8 mouse cellular contexts compared by ENCODE assay signal in the genomic region with DNA sequence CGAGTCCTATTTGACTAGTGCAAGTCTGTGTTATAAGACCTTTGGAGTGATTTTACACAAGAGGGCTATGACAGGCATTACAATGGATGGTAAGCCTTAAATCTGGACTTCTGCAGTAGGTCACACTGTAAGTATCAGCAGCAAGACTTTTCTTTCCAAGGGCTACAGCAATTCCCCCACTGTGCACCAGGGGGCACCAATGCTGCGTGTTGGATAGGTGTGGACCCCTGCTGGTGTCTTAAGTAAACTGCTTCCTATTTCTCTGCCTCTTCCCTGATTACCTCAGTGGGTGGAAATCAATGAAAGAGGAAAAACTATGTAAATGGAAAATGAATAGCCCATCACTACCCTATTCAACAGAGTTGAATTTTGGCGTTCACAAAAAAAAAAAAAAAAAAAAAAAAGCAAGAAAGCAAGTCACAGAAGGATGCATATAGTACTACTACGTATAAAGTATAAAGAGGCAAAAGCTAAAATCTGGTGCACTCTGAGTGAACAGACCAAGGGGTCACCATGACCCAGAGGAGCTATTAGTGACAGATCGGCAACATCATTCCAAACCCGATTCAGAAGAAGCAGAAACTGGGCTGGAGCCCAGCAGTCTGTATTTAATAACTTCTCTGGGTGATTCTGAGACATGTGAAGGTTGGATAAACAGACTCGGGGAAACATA. TPM values are rescaled to one million over a fixed set of nuclear protein-coding genes. Genes with fewer than 3 reads are reported as not detected.
DNase-seq lines count a peak whose midpoint lies in the region; ATAC-seq and TF ChIP-seq lines count a peak whose summit lies in the region.

No protein-coding gene starts in this region.

- no peak overlapping the region for H3K27ac ChIP-seq in embryonic facial prominence, embryonic 12.5 days
- H3K27ac ChIP-seq in kidney, embryonic 16.5 days (ENCODE audit: low read length), result no peak overlapping the region
- H3K27ac ChIP-seq in liver, adult 2 months (replicated peaks; ENCODE audit: insufficient read depth, low read depth, low read length), result no peak overlapping the region
- H3K27ac ChIP-seq in stomach, embryonic 16.5 days (ENCODE audit: low read length), result no peak overlapping the region; the same call in 1 of the 2 replicates

- no peak overlapping the region for H3K4me3 ChIP-seq in embryonic facial prominence, embryonic 12.5 days
- no peak overlapping the region for H3K4me3 ChIP-seq in kidney, embryonic 16.5 days (ENCODE audit: low read length)
- H3K4me3 ChIP-seq in liver, adult 2 months (ENCODE audit: insufficient read depth, low read depth, low read length), result no peak overlapping the region; the same call in 1 of the 2 replicates
- no peak overlapping the region for H3K4me3 ChIP-seq in stomach, embryonic 16.5 days (replicated peaks; ENCODE audit: low read length)

- peaks cover 44% of the 10 kb centered on the region for H3K36me3 ChIP-seq in embryonic facial prominence, embryonic 12.5 days
- peaks cover 16% of the 10 kb centered on the region; the same call in 1 of the 2 replicates for H3K36me3 ChIP-seq in kidney, embryonic 16.5 days (ENCODE audit: insufficient read depth, low read length)
- peaks cover 48% of the 10 kb centered on the region; the same call in 1 of the 2 replicates for H3K36me3 ChIP-seq in liver, adult 2 months (ENCODE audit: control insufficient read depth, insufficient read depth, low read length)
- H3K36me3 ChIP-seq in stomach, embryonic 16.5 days (ENCODE audit: control insufficient read depth, insufficient read depth, low read length), result peaks cover 9% of the 10 kb centered on the region

- H3K9me3 ChIP-seq in embryonic facial prominence, embryonic 12.5 days, result no peaks in the 10 kb centered on the region
- no peaks in the 10 kb centered on the region for H3K9me3 ChIP-seq in kidney, embryonic 16.5 days (ENCODE audit: low read length)
- no peaks in the 10 kb centered on the region for H3K9me3 ChIP-seq in stomach, embryonic 16.5 days (replicated peaks; ENCODE audit: control insufficient read depth, low read length)

- peaks cover 14% of the 10 kb centered on the region for H3K4me1 ChIP-seq in embryonic facial prominence, embryonic 12.5 days
- no peaks in the 10 kb centered on the region for H3K4me1 ChIP-seq in kidney, embryonic 16.5 days (ENCODE audit: insufficient read depth, low read length)
- no peaks in the 10 kb centered on the region; the same call in 1 of the 2 replicates for H3K4me1 ChIP-seq in liver, adult 2 months (ENCODE audit: control insufficient read depth, insufficient read depth, low read length)
- peaks cover 14% of the 10 kb centered on the region for H3K4me1 ChIP-seq in stomach, embryonic 16.5 days (ENCODE audit: control insufficient read depth, insufficient read depth, low read length)

- no peak overlapping the region for H3K9ac ChIP-seq in embryonic facial prominence, embryonic 12.5 days
- no peak overlapping the region for H3K9ac ChIP-seq in kidney, embryonic 16.5 days (replicated peaks; ENCODE audit: low read length)
- no peak overlapping the region for H3K9ac ChIP-seq in liver, adult 2 months (ENCODE audit: low read depth, low read length)
- no peak overlapping the region for H3K9ac ChIP-seq in stomach, embryonic 16.5 days (ENCODE audit: low read length)

- no peak for TF ChIP-seq POLR2A in liver, adult 2 months (IDR thresholded peaks at IDR 0.05; ENCODE audit: extremely low read depth, insufficient read depth, low read length)

- 49% methylated on average over 7 of the region's 7 CpGs for WGBS in embryonic facial prominence, embryonic 12.5 days
- WGBS in kidney, embryonic 16.5 days, result 42% methylated on average over 7 of the region's 7 CpGs
- WGBS in liver, adult 2 months, result 48% methylated on average over 7 of the region's 7 CpGs
- 33% methylated on average over 7 of the region's 7 CpGs for WGBS in stomach, embryonic 16.5 days

- H3K4me2 ChIP-seq in embryonic facial prominence, embryonic 12.5 days (replicated peaks), result no peak overlapping the region
- H3K4me2 ChIP-seq in kidney, embryonic 16.5 days (replicated peaks; ENCODE audit: low read depth, low read length), result no peak overlapping the region
- H3K4me2 ChIP-seq in stomach, embryonic 16.5 days (ENCODE audit: low read depth, low read length), result no peak overlapping the region

- ATAC-seq in embryonic facial prominence, embryonic 12.5 days (ENCODE audit: insufficient number of reproducible peaks, insufficient read depth, low FRiP score, low TSS enrichment), result peak; percentile 35; the same call in 1 of the 2 replicates
- ATAC-seq in kidney, embryonic 16.5 days (ENCODE audit: low FRiP score, low TSS enrichment), result peak; percentile 65
- peak; percentile 28 for ATAC-seq in stomach, embryonic 16.5 days (ENCODE audit: insufficient read depth, low FRiP score)

- TF ChIP-seq CTCF in liver, adult 2 months (IDR thresholded peaks at IDR 0.05; ENCODE audit: low read depth, low read length), result peak; percentile 100

- peak; percentile 81 to 83 for DNase-seq in B cell, adult 2 months
- peak; percentile 87 to 88 for DNase-seq in adrenal gland, postnatal 36 days
- peak; percentile 89 for DNase-seq in heart, adult 8-10 months (ENCODE audit: low spot score)
- DNase-seq in liver, adult 2 months (ENCODE audit: extremely low read depth, low read depth, low spot score), result peak; percentile 69
- peak; percentile 88 for DNase-seq in neural tube, embryonic 10.5 days (ENCODE audit: extremely low spot score, low spot score)

- no peaks in the 10 kb centered on the region for H3K27me3 ChIP-seq in embryonic facial prominence, embryonic 12.5 days
- H3K27me3 ChIP-seq in kidney, embryonic 16.5 days (ENCODE audit: insufficient read depth, low read length), result no peaks in the 10 kb centered on the region
- no peaks in the 10 kb centered on the region for H3K27me3 ChIP-seq in liver, adult 2 months (ENCODE audit: control insufficient read depth, insufficient read depth, low read length)
- H3K27me3 ChIP-seq in stomach, embryonic 16.5 days (ENCODE audit: control insufficient read depth, insufficient read depth, low read length), result no peaks in the 10 kb centered on the region

- peaks cover 12% of the 10 kb centered on the region; the same call in 1 of the 2 replicates for H3K79me2 ChIP-seq in liver, adult 2 months (ENCODE audit: control insufficient read depth, insufficient read depth, low read length)

RNA-seq across cellular contexts. Expression of a gene that starts 52.4 kb away (rescaled TPM):
- 10 to 100 TPM; 45.1 to 57.9 TPM for total RNA-seq in adrenal gland, postnatal 36 days (2021)
- 20.3 and 29.4 TPM in 2 replicates for polyA plus RNA-seq in embryonic facial prominence, embryonic 12.5 days (2016; fragmentation: Nextera tagmentation; extraction: Ambion mirVana)
- 100 to 1,000 TPM in 1 of 4 experiments, 10 to 100 TPM in 3; 68.5 to 102 (median 93.4) TPM for total RNA-seq in heart, adult 8-10 months (2022)
- polyA plus RNA-seq in kidney, embryonic 16.5 days (2015; fragmentation: Nextera tagmentation; extraction: Ambion mirVana), result 32.5 and 34.1 TPM in 2 replicates
- total RNA-seq in liver, adult 2 months (2014; rRNA removed), result 22.0 and 22.8 TPM in 2 replicates
- 9.5 and 10.7 TPM in 2 replicates for polyA plus RNA-seq in liver, adult 2 months (2012; rRNA removed)
- polyA plus RNA-seq in stomach, embryonic 16.5 days (2015; fragmentation: Nextera tagmentation; extraction: Ambion mirVana), result 30.8 and 31.9 TPM in 2 replicates
